Mouse (Mus musculus) liver, embryonic 13.5 days (tissue): Measurements from ENCODE around the gene Sf3a1. TPM values are rescaled to one million over a fixed set of nuclear protein-coding genes. Genes with fewer than 3 reads are reported as not detected.
"Not testable (repeated sequence)": the region's sequence is repeated elsewhere in the genome, so short reads cannot be mapped to it uniquely, and the experiment has no call there.

Source experiments
- ATAC-seq: fragments of 200-750 bp; cut with Nextera tagmentation; 2 replicates; pipeline ENCODE4 v1.8.0; 2017; ENCODE audit warnings: low read depth, mild to moderate bottlenecking, moderate number of reproducible peaks, moderate library complexity
- DNase-seq: peaks from one replicate; pipeline ENCODE4 v3.0.0; 2022
- H3K27ac ChIP-seq: fragments of 300-500 bp; sonication (generic); 2 replicates; pipeline ENCODE4 v1.5.1; 2015; ENCODE audit warnings: moderate library complexity, mild to moderate bottlenecking, inconsistent platforms
- H3K27me3 ChIP-seq: fragments of 300-500 bp; sonication (generic); 2 replicates; pipeline ENCODE4 v1.6.1; 2015; ENCODE audit warnings: mild to moderate bottlenecking, inconsistent platforms
- H3K36me3 ChIP-seq: fragments of 300-500 bp; sonication (generic); 2 replicates; pipeline ENCODE4 v1.6.1; 2015; ENCODE audit warnings: mild to moderate bottlenecking, inconsistent platforms
- H3K4me1 ChIP-seq: fragments of 300-500 bp; sonication (generic); replicated peaks from 2 replicates; pipeline ENCODE4 v1.6.1; 2015; ENCODE audit warnings: inconsistent platforms
- H3K4me2 ChIP-seq: fragments of 300-500 bp; sonication (generic); 2 replicates; pipeline ENCODE4 v1.6.1; 2015; ENCODE audit warnings: inconsistent platforms, mild to moderate bottlenecking, moderate library complexity
- H3K4me3 ChIP-seq: fragments of 300-500 bp; sonication (generic); replicated peaks from 2 replicates; pipeline ENCODE4 v1.5.1; 2015; ENCODE audit warnings: mild to moderate bottlenecking, inconsistent platforms
- H3K9ac ChIP-seq: fragments of 300-500 bp; sonication (generic); 2 replicates; pipeline ENCODE4 v1.6.1; 2015; ENCODE audit warnings: mild to moderate bottlenecking, inconsistent platforms
- H3K9me3 ChIP-seq: fragments of 300-500 bp; sonication (generic); replicated peaks from 2 replicates; pipeline ENCODE4 v1.6.1; 2016; ENCODE audit warnings: inconsistent platforms
- WGBS: fragments of 180-500 bp; shearing (Covaris S2); methylation state at CpG from one replicate; pipeline ENCODE4 v1.1.7; 2015; ENCODE audit not compliant: insufficient replicate concordance; 5-methylcytosine and 5-hydroxymethylcytosine counted together
- polyA plus RNA-seq: library from polyadenylated mRNA; unstranded; fragments of >200 nt; fragmentation: Nextera tagmentation; extraction: Ambion mirVana; gene quantifications from 2 replicates; pipeline ENCODE4 v1.2.1, GENCODE M21; 2015

Sf3a1 gene
- polyA plus RNA-seq, 1 experiment from 2014 or later = 23.5 TPM

DNA sequence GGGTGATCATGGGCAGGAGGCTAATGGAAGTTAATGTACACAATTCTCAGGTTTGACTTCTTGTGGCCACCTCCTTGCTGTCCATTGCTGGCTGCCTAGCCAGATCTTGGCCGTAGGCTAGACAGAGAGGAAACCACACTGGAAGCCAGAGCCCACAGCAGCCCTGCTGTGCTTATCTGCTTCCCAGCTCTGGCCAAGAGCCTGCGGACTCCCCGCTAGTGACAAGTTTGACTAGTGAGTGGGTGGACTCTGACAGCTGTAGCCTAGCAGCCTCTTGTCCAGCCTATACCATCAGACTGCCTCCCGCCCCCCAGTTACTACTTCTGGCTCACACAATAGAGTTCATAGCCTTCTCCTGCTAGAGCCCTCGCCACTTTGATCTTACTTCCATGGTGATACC, 40.5 kb upstream of the Sf3a1 start:
- H3K27me3 ChIP-seq = peaks cover 55% of the 10 kb centered on the region
- H3K4me3 ChIP-seq = no peak overlapping the region
- WGBS = 9% methylated on average over 5 of the region's 5 CpGs
- H3K9me3 ChIP-seq = no peaks in the 10 kb centered on the region
- ATAC-seq (no peak), DNase-seq (no peak)
- peaks cover 69% of the 10 kb centered on the region for H3K4me1 ChIP-seq
- H3K27ac ChIP-seq = no peak overlapping the region
- no peak overlapping the region for H3K9ac ChIP-seq
- H3K4me2 ChIP-seq = no peak overlapping the region
- H3K36me3 ChIP-seq = no peaks in the 10 kb centered on the region

- 80% methylated on average over 3 of the region's 3 CpGs for WGBS
- no peak for DNase-seq
Observed at GRCm38 (mm10) chr11:4121691-4122090, 38.5 kb upstream of the Sf3a1 start.

DNA sequence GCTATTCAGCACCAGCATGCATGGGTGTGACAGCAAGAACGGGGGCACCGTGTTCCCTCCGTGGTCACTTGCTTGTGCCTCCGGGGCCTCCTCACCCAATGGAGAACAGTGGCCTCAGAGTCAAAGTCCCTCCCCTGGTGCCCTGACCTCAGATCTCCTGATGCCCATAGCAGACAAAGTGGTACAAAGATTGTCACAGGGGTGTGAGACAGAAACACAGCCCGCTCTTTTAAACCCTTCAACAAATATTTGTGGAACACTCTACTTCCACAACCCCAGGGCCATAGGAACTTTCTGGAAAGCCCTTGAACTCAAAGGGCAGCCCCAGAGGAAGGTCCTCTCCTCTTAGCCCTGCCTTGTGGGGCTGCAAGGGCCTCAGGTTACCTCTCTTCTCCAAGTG, 37.9 kb upstream of the Sf3a1 start:
- WGBS = 57% methylated on average over 5 of the region's 5 CpGs

More at GRCm38 (mm10) chr11:4121691-4122090, 38.5 kb upstream of the Sf3a1 start:
- H3K27me3 ChIP-seq = peaks cover 46% of the 10 kb centered on the region
- H3K4me2 ChIP-seq = no peak overlapping the region
- H3K4me3 ChIP-seq = no peak overlapping the region
- H3K4me1 ChIP-seq = peaks cover 56% of the 10 kb centered on the region
- ATAC-seq = no peak
- H3K9me3 ChIP-seq = no peaks in the 10 kb centered on the region
- no peak overlapping the region for H3K9ac ChIP-seq
- no peak overlapping the region for H3K27ac ChIP-seq
- no peaks in the 10 kb centered on the region for H3K36me3 ChIP-seq

GRCm38 (mm10) chr11:4122742-4123579, 37.2 kb upstream of the Sf3a1 start, which contains the start of gene Sec14l2:
TSS of gene Sec14l2 (minus strand) at chr11:4123415.
- Histone ChIP-seq H3K27me3 (peaks cover 33% of the 10 kb centered on the region), H3K9me3 (0 out of 2 replicates have a peak, but pooled peaks cover 3% of the 10 kb centered on the region), H3K4me2 (peak within 1 kb of the TSS; percentile 43), H3K27ac (peak within 1 kb of the TSS; percentile 47), H3K9ac (peak within 1 kb of the TSS; percentile 42), H3K4me1 (peaks cover 47% of the 10 kb centered on the region), H3K4me3 (peak within 1 kb of the TSS; percentile 23), H3K36me3 (no peaks in the 10 kb centered on the region)
- 37% methylated on average over 10 of the region's 10 CpGs for WGBS
- DNase-seq = peak; percentile 40
- 0 out of 2 replicates have a peak, but pooled peaks have one; percentile 27 for ATAC-seq

More for the DNA sequence above, 37.9 kb upstream of the Sf3a1 start:
- Histone ChIP-seq H3K4me3 (no peak overlapping the region), H3K9me3 (0 out of 2 replicates have a peak, but pooled peaks cover 3% of the 10 kb centered on the region), H3K27me3 (peaks cover 41% of the 10 kb centered on the region), H3K27ac (no peak overlapping the region), H3K36me3 (no peaks in the 10 kb centered on the region), H3K9ac (no peak overlapping the region), H3K4me2 (no peak overlapping the region), H3K4me1 (peaks cover 50% of the 10 kb centered on the region)
- ATAC-seq (no peak), DNase-seq (no peak)

DNA sequence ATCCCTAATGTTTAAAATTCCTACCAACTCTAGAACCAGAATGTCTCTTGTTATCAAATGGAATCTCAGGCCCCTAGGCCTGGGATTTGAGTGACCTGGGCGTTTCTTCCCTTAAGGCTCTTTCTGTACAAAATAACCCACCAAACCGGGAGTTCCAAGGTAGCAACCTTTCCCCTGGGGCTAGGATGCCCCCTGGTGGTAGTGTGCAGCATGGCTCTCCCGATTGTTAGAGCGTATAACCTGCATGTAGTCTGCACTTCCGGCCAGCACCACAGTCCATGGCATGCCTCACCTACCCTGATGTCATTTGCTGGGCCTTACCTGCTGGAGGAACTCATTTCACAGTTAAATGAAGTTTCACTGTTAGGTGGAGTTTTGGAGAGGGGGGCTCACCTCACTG, 36.2 kb upstream of the Sf3a1 start:
- H3K4me2 ChIP-seq = peak overlapping the region; percentile 43
- peak overlapping the region; percentile 23; the same call in 1 of the 2 replicates for H3K4me3 ChIP-seq
- 0 out of 2 replicates have a peak, but pooled peaks cover 3% of the 10 kb centered on the region for H3K9me3 ChIP-seq
- 34% methylated on average over 5 of the region's 5 CpGs for WGBS
- ATAC-seq = no peak
- no peak overlapping the region for H3K9ac ChIP-seq
- H3K4me1 ChIP-seq = peaks cover 41% of the 10 kb centered on the region
- H3K27me3 ChIP-seq = peaks cover 24% of the 10 kb centered on the region
- peak overlapping the region; percentile 47; the same call in 1 of the 2 replicates for H3K27ac ChIP-seq
- DNase-seq = peak; percentile 54
- no peaks in the 10 kb centered on the region for H3K36me3 ChIP-seq

GRCm38 (mm10) chr11:4127059-4127458, 33.1 kb upstream of the Sf3a1 start:
- WGBS = 78% methylated on average over 1 of the region's 1 CpGs
- no peak overlapping the region for H3K4me2 ChIP-seq
- H3K27ac ChIP-seq = no peak overlapping the region
- H3K36me3 ChIP-seq = no peaks in the 10 kb centered on the region
- DNase-seq = no peak
- H3K9ac ChIP-seq = no peak overlapping the region
- peaks cover 43% of the 10 kb centered on the region for H3K4me1 ChIP-seq
- no peak overlapping the region for H3K4me3 ChIP-seq
- ATAC-seq = no peak
- H3K9me3 ChIP-seq = 0 out of 2 replicates have a peak, but pooled peaks cover 3% of the 10 kb centered on the region
- no peaks in the 10 kb centered on the region for H3K27me3 ChIP-seq

DNA sequence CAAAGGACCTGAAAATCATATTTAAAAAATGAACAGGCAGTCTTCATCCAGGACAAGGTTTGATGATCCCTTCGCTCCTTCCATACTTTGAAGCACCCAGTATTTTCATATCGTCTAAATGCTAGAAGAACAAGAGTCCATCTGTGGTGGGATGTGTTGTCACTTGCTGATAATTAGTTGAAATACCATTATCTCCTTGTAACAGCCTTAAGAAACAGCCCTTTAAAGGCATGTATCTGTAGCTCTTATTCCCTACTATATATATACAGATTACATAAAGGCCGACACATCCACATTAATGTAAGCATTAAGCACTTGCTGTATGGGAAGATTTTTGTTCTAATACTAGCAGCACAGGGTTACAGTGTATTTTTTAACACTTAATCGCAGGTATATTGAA, 31.7 kb upstream of the Sf3a1 start:
- DNase-seq, H3K9me3 ChIP-seq, H3K4me2 ChIP-seq, H3K27me3 ChIP-seq, H3K9ac ChIP-seq, H3K27ac ChIP-seq, H3K4me3 ChIP-seq, H3K36me3 ChIP-seq: not testable (repeated sequence)
- 42% methylated on average over 4 of the region's 4 CpGs for WGBS
- ATAC-seq = peak; percentile 61
- H3K4me1 ChIP-seq = peaks cover 30% of the 10 kb centered on the region

- no peak overlapping the region for H3K27ac ChIP-seq
- H3K4me3 ChIP-seq = no peak overlapping the region
- DNase-seq = no peak
- ATAC-seq = no peak
- peaks cover 43% of the 10 kb centered on the region for H3K4me1 ChIP-seq
- no peak overlapping the region for H3K9ac ChIP-seq
- no peaks in the 10 kb centered on the region for H3K27me3 ChIP-seq
- no peak overlapping the region for H3K4me2 ChIP-seq
- WGBS = 49% methylated on average over 3 of the region's 3 CpGs
- 0 out of 2 replicates have a peak, but pooled peaks cover 5% of the 10 kb centered on the region for H3K9me3 ChIP-seq
- H3K36me3 ChIP-seq = peaks cover 10% of the 10 kb centered on the region; the same call in 1 of the 2 replicates
Observed at GRCm38 (mm10) chr11:4133450-4133849, 26.7 kb upstream of the Sf3a1 start.

DNA sequence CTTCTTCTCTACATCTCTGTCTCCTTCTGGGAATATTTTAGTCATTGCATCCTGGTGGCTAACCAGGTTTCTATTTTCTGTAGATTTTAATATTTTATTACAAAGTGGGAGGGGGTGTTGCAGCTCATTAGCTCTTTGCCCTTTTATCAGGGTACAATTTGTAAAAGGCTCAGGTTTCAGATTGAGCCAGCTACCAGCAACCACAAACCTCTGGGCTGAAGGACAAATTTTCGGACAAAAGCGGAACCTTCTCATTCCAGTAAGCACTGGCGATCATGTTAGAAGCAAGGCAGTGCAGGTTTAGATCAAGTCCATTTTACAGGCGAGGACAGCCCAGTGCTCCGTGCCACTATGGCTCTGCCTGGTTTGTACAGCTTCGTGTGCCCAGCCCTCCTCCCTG, 25.8 kb upstream of the Sf3a1 start:
- no peak for DNase-seq
- Histone ChIP-seq H3K9ac (0 out of 2 replicates have a peak overlapping the region, but pooled peaks have one; percentile 15), H3K4me3 (peak overlapping the region; percentile 84), H3K4me2 (peak overlapping the region; percentile 86), H3K36me3 (peaks cover 11% of the 10 kb centered on the region), H3K27me3 (no peaks in the 10 kb centered on the region), H3K9me3 (0 out of 2 replicates have a peak, but pooled peaks cover 5% of the 10 kb centered on the region), H3K4me1 (peaks cover 40% of the 10 kb centered on the region), H3K27ac (no peak overlapping the region; the same call in 1 of the 2 replicates)
- no peak for ATAC-seq
- WGBS = 51% methylated on average over 6 of the region's 6 CpGs

- peak within 1 kb of the TSS; percentile 84 for H3K4me3 ChIP-seq
- 0 out of 2 replicates have a peak, but pooled peaks cover 5% of the 10 kb centered on the region for H3K9me3 ChIP-seq
- DNase-seq (peak; percentile 80), ATAC-seq (peak; percentile 93)
- H3K4me1 ChIP-seq = peaks cover 39% of the 10 kb centered on the region
- H3K4me2 ChIP-seq = peak within 1 kb of the TSS; percentile 86
- peak within 1 kb of the TSS; percentile 78 for H3K27ac ChIP-seq
- WGBS = 3% methylated on average over 65 of the region's 66 CpGs
- H3K9ac ChIP-seq = peak within 1 kb of the TSS; percentile 90
- no peaks in the 10 kb centered on the region for H3K27me3 ChIP-seq
- peaks cover 19% of the 10 kb centered on the region for H3K36me3 ChIP-seq
Observed at GRCm38 (mm10) chr11:4134986-4135935, 24.9 kb upstream of the Sf3a1 start, which contains the start of gene Rnf215. TSS of gene Rnf215 (plus strand) at chr11:4135202.
